Mouse (Mus musculus) lung, adult 18-20 months (tissue): ENCODE results near the gene Pitpnm1.

Source experiments
- DNase-seq, 2 experiments: peaks; one replicate each; pipeline ENCODE4 v3.0.0; 2022; ENCODE audit warnings: mixed read lengths in 2 of 2

Gene Pitpnm1

DNA sequence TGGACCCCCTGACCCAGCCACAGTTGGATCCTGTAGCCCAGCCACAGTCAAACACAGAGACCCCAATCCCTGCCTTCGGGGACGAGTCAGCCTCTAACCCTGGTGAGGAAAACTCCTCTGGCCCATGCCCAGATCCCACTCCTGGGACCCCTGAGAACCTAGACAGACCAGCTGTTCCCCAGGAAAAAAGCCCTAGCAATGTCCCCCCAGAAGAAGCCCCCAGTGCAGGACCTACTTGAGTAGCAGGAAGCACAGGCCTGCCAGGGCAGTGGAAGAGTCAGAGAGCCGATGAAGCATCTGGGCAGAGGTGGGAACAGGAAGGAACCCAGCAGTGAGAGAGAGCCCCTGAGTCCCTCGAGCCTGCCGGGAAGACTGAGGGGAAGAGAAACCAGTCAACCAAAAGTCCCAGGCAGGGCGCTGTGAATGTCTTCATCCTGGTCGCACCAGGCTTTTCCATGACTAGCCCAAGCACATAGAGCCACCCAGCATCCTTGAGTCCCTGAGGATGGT, 44.0 kb downstream of the Pitpnm1 start, which contains the start of gene Cabp4:
Gene Cabp4, minus strand, starts transcription at position 275 of the 510 bp plus-strand sequence.
- no peak for DNase-seq

DNA sequence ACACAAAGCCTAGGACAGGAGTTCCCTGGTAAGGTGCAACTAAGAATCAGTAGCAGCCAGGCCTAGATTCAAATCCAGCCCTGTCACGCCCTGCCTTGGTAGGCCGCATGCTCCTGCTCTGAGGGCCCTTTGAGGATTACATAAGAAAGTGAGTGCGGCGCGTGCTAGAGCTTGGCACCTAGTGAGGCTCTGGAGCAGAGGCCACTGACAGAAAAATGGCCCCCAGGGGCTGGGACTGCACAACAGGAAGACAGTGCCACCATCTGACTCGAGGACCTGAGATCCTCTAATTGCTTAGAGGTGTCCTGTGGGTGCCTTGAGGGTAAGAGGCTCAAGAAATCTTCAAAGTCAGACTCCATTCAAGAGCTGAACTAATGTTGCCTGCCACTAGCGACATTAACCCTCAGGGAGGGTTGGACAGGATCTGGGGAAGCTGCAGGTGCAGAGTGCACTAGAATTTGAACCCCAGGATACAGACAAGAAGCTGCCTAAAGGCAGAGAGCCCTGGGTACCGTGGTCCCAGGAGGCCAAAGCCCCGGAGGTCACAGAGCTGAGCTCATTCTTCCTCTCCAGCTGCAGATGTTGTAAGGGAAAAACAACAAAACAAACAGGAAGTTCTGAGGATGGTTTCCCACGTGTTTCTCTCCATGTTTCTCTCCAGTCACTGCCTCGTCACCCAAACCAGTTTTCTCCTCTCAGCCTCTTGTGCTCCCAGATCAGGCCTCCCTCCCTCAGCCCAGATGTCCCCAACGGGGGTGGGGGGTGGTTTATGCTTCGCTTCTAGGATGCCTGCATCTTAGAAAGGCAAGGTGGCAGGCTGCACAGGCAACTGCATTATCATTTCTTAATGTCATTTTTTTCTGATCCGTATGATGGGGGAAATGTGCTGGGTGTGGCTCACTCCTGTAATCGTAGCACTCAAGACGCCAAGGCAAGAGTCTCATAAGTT, 45.0 kb downstream of the Pitpnm1 start:
- no peak for DNase-seq

DNA sequence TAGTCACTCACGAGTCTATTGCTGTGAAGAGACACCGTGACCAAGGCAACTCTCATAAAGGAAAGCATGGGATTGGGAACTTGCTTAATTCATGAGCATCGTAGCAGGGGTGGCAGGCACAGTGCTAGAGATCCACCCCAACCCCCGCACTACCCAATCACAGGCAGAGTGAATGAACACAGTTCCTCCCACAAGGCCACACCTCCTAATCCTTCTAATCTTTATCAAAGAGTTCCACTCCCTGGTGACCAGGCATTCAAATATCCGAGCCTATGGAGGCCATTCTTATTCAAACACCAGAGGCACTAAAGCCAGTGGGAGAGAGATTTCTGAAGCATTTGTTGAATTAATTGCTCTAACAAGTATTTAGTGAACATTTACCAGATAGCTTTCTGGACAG, 46.1 kb downstream of the Pitpnm1 start:
- no peak for DNase-seq

DNA sequence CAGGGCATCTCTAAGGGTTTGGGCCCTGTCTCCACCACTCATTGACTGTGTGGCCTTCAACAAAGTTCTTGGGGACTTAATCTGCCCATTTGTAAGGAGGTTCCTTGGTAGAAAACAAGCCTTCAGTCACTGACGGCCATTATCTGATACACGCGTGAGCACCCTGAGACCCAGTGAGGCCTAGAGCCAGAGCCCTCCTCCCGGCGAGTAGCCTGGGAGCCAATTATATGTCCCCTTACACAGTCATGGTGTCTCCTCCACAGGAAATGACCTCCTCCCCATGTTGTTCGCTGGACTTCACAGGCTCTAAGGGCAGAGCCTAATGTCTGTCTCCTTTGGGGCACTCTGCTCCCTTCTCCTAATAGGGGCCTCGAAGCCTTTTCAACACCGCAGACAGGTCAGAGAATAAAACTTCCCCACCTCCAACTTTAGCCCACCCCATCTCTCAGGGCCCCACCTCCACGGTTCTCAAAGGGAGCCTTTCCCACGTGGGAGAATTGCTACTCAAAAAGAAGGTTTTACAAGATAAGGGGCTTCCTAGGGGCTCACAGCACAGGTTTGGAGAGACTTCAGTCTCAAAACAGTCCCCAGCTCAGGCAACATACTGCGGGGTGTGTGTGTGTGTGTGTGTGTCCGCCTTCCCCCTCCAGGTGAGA, 46.7 kb downstream of the Pitpnm1 start:
- no peak for DNase-seq

DNA sequence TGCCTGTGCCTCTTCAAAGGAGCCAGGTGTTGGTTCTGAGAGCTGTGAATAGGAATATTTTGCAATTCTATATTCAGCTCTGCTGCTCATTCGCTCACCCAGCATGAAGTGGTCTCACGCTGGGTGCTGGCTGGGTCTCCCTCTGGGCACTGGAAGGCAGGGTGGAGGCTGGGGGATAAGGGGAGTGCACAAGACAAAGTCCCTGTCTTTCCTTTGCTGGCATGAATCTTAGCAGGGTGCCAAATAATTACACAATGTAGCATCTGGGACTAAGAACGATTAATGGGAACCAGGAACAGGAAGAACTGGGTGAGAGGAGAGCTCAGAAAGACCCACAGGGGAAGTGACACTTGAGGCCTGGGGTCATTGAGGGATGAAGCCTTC, 47.2 kb downstream of the Pitpnm1 start:
- no peak for DNase-seq

DNA sequence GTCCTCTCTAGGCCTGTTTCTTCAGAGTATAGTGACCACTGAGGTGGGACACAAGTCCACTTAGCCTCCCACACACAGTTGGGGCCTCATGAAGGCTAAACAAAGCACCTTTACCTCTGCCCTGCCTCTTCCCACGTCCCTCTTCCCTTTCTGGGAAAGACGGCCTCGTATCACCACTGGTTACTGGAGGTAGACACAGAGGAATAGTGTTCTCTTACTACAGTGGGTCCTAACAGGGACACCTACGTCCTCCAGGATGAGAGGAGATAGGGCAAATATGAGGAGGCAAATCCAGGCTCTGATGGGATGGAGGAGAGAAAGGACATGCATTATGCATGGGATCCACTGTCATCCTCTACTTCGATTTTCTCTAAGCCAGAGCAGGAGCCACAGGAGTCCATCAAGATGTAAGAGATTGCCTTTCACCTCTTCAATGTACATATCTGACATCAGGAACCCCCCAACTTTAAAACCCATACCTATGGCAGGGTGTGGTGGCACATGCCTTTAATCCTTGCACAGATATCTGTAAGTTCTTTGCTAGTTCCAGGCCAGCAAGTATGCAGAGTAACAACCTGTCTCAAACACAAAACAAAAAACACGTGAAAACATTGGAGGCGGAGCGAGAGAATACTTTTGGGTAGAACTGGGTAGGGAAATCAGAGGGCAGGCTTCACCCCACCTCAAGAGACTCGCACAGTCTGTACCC, 48.1 kb downstream of the Pitpnm1 start:
- no peak for DNase-seq

DNA sequence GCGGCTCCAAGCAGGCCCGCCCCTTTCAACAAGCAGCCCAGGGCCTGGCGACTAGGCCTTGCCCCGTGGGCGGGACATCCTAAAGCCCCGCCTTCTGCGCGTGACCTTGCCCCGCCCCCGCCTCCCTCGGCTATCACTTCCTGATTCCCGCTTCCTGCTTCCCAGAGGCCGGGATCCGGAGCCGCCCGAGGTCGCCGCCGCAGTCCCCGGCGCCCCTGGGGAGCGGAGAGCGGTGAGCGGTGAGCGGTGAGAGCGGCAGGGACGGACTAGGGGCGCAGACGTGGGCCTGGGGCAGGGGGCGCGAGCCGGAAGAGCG, 48.7 kb downstream of the Pitpnm1 start, which contains the start of gene Coro1b:
Gene Coro1b, plus strand, starts transcription at position 129 of the 316 bp plus-strand sequence.
- peak; percentile 97 to 98 for DNase-seq

DNA sequence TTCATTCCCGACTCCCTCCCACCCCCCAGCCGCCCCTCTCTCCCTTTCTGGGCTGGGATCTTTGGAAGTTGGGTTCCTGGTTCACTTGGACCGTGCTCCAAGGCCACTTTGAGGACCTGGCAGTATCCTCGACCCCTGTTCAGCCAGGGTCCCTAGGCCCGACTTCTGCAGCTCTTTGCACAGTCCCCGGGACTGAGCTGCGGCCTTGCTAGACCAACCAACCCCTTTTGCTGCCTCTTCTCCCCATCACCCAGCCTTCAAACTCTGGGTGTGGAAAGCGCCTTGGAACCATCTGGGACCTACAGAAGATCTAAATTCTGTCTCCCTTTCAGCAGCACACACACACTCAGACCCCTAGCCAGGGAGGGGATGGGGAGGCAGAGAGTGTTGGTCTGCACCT, 49.0 kb downstream of the Pitpnm1 start:
- no peak for DNase-seq

DNA sequence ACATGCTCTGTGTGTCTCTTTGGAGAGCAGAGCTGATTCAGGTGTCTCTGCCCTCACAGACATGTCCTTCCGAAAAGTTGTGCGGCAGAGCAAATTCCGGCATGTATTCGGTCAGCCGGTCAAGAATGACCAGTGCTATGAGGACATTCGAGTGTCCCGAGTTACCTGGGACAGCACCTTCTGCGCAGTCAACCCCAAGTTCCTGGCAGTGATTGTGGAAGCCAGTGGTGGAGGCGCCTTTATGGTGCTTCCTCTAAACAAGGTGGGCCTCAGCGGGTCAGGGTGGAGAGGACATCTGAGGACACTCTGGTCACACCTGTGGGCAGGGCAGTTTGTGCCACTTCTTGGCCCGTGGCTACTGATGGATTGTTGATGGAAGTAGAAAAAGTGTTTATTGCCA, 49.5 kb downstream of the Pitpnm1 start:
- DNase-seq: no peak

DNA sequence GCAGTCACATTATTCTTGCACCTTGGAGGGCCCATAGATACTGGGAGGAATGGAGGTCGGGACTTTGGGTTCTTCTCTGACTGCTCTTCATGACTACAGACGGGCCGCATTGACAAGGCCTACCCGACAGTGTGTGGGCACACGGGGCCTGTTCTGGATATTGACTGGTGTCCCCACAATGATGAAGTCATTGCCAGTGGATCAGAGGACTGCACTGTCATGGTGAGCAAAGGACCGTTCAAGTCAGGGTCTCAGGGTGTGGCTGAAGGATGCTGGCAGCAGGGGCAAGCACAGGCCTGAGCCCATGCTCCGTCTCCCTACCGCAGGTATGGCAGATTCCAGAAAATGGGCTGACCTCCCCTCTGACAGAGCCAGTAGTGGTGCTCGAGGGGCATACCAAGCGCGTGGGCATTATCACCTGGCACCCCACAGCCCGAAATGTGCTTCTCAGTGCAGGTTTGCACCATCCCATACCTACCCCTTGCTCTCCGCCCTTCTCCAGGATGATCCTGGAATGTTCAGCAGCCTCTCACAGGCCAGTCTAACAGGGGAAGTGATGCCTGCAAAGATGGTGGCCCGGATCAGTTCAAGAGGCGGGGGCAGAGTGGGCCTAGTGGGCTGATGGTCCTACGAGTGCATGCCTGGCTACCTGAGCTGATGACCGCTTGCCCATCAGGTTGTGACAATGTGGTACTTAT, 50.1 kb downstream of the Pitpnm1 start:
- no peak for DNase-seq

DNA sequence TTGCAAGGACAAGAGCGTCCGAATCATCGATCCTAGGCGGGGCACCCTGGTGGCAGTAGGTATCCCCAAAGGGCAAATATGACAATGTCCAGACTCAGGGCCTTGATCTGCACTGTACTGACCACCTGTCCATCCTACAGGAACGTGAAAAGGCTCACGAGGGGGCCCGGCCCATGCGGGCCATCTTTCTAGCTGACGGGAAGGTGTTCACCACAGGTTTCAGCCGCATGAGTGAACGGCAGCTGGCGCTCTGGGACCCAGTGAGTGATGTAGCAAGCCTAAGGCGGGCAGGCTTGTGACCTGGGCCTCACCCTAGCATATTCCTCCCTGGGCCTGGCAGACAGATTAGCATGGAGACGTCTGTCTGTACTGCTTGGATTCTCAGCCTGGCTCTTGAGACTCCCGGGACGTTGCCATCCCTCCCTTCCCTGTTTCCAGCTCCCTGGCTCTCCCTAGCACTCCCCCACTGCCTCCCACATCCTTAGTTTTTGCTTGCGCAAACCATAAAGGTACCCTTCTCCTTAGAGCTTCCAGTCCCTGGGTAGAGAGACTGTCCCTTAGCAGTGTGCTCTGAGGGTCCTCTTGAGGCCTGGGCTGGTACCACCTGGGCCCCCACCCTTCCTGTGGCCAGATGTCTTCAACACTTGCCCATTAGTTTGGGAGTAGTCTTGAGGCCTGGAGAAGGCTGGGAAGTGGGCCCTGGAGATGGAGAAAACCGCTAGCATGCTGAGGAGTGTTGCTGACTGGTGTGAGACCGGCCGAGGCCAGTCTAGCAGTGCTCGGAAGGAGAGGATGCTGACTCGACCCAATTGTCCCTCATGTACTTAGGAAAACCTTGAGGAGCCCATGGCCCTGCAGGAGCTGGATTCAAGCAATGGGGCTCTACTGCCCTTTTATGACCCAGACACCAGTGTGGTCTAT, 51.0 kb downstream of the Pitpnm1 start:
- DNase-seq: no peak

DNA sequence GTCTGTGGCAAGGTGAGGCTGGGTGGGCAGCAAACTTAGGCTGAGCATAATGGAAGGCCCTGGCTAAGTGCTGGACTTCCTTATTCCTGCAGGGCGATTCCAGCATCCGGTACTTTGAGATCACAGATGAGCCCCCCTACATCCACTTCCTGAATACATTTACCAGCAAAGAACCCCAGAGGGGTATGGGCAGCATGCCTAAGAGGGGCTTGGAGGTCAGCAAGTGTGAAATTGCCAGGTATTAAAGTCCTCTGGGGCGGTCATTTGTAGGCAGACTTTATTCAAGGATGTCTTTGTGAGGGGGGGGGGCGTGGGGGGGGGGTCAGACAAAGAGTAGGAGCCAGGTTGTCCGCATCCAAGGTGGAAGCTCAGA, 51.7 kb downstream of the Pitpnm1 start:
- no peak for DNase-seq

DNA sequence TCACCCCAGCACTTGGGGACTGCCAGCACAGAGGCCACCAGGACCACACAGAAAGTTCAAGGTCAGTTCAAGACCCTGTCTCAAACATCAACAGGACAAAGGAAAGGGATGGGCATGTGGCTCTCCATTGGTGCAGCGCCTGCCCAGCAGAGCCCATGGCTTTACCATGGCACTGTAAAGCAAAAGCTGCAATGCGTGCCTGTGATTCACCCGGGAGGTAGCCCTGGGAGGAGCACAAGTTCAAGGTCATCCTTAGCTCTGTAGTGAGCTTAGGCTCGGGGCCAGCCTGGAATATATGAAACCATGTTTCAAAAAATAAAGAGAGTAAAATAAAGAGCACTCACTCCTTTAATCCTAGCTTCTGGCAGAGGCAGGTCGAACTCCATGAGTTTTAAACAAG, 52.1 kb downstream of the Pitpnm1 start:
- no peak for DNase-seq

DNA sequence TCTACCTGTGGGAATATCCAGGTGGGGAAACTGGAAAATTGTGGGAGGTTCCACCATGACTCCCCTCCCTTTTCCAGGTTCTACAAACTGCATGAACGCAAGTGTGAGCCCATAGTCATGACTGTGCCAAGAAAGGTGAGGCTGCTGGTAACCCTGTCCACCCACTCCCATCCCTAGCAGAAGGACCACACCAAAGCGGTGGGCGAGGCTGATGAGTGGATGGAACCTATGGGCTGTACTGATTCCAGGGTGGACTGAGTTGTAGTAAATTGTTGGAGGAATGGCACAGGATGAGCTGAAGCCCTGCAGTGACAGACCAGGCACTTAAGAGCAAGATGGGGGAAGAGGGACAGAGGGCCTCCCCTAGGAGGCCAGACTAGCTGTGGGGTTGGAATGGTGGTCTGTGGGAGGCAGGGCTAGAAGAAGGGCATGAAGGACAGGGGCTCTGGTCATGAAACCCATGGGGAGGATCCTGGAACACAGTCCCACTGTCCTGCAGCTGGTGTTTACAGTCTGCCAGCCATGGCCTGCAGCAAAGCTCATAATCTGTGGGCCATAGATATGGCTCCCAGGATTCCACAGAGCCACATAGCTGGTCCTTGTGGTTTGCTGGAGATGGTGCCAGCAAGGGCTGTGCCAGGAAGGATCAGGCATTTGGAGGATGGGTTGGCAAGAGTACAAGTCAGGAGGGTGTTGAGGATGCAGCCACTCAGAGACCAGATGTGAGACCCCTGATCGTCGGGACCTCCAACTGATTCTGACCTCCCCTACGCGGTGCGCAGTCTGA, 52.8 kb downstream of the Pitpnm1 start:
- DNase-seq: no peak

DNA sequence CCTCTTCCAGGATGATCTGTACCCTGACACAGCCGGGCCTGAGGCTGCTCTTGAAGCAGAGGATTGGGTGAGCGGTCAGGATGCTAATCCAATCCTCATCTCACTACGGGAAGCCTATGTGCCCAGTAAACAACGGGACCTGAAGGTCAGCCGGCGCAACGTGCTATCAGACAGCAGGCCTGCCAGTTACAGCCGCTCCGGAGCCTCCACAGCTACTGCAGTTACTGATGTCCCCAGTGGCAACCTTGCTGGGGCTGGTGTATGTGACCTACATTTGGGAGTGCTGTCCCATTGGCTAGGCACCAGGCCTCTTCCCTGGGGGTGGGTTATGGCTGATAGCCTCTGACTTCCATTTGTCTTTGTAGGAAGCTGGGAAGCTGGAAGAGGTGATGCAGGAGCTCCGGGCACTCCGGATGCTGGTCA, 53.4 kb downstream of the Pitpnm1 start, which contains the start of gene Ptprcap:
Gene Ptprcap, plus strand, starts transcription at position 373 of the 423 bp plus-strand sequence.
- DNase-seq: no peak

DNA sequence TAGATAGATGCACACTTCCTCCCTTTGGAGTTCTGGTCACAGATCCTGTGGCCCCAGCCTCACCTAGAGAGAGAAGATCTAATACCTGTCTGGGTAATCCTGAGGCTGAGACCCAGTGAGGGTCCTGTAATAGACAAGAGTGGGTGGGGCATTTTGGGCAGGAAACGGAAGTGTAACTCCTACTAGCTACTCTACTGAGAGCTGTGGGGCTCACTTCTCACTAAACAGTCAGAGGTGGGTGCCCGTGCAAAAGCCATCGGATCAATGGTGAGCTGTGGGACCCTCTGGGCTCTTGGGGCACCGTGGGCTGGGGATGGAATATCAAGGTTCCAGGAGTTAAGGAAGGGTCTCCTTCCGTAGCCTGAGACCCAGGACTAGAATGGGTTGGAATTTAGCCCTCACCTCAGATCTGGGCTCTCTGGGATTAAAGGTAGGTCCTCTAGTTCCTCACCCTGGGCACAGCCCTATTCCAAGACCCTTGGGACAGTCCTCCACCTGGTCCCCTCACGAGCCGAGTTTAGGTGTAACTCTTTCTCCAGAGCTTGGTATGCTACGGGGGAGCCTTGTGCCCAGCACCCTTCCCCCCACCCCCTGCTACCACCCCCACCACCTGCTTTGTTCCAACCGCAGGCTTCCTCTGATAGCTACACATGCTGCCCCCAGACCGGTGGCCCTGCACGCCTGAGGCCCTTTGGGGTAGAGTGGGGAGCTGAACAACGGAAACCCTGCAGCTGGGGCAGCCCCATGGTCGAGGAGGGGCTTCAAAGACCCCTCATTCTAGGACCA, 54.8 kb downstream of the Pitpnm1 start:
- peak in 1 of 2 experiments; percentile 27 for DNase-seq

DNA sequence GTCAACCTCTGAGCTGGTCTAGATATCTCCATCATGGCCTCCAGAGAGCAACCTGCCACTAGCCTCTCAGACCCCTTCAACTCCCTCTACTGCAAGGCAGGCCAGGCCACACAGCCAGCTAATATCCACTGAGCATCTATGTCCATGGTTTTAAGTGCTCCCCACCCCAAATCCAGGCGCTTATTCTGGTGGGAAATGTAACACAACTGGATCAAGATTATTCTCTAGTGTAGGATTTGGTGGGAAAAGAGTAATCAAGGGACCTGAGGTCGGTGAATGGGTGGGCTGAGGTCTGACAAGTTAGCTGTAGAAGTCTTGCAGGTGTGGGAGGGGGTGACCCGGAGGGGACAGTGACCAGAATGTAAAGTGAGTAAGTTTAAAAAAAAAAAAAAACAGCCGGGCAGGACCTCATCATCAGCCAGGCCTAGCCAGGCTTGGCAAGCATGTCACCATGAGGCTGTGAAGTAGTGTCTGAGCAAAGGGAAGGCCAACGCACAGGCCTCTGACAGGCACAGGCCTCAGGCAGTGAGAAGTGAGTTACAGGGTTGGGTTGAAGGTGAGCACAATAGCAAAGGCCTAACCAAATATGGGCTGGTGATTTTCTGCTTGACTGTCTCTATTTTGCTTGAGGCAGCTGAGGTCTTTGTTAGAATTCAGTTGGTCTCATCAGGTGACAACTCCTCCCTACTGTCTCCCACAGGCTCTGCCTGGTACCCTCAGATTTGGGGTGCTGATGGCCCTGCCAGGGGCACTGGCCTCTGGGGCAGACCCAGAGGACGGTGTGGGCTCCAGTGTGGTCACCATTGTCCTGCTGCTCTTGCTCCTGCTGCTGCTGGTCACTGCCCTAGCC, 55.6 kb downstream of the Pitpnm1 start:
- DNase-seq: no peak

DNA sequence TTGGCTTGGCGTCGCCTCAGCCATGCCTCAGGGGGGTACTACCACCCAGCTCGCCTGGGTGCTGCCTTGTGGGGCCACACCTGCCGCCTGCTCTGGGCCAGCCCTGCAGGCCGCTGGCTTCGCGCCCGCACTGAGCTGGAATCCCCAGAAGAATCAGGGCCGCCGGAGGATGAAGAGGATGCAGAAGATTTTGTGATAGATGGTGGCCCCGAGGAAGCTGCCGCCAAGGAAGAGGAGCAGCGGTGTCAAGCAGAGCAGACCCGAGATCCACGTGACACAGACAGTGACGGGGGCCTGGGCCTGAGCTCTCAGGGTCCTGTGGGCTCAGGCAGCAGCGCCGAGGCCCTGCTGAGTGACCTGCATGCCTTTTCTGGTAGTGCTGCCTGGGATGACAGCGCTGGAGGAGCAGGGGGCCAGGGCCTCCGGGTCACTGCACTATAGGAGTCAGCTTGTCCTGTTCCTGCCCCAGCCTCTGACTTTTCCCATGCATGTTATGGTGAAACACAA, 56.3 kb downstream of the Pitpnm1 start:
- no peak for DNase-seq

DNA sequence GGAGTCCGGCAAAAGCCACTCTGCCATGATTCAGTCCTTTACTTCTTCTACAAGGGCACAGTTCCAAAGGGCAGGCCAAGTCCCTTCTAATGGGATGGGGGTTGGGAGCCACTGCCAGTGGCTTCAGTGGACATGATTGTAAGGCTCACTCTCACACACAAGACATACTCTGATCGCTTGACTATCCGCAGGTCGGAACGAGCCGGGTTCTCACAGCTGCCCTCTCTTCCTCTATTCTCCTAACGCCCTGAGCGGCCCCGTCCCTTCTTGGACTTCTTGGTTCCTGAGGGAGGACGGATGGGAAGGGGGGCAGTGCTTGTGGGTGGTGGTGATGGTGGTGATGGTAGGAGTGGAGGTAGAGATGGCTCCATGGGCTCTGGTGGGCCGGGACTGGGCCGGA, 57.0 kb downstream of the Pitpnm1 start:
- no peak for DNase-seq
